Mouse (Mus musculus) CD4-positive, CD25-positive, alpha-beta regulatory T cell, adult 2 months (primary cell): ENCODE results near the gene Dusp9.

Source experiments
- DNase-seq: peaks from one replicate; pipeline ENCODE4 v3.0.0-alpha.2; 2012; ENCODE audit warnings: low read depth, low spot score

Gene Dusp9

DNA sequence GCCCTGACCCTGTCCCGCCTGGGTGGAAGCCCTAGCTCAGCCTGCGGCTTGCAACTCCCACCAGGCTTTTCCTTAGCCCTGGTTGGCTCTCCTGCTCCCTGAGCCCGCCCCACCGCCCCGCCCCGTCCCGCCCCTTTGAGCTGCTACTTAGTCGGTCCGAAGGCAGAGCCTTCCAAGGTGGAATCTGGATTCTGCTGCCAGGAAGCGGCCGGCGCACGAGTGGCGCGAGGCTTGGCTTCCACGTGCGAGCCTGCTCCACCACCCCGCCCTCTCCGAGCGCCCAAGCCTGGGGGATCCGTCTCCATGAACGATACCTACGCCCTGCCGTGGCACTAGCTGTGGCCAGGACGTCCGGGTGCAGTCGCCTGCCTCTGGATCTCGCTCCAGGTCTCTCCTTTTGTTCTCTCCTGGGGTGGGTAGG lies at the start of gene Dusp9:
Gene Dusp9, plus strand, starts transcription at position 165 of the 421 bp plus-strand sequence.
- peak; percentile 43 for DNase-seq

DNA sequence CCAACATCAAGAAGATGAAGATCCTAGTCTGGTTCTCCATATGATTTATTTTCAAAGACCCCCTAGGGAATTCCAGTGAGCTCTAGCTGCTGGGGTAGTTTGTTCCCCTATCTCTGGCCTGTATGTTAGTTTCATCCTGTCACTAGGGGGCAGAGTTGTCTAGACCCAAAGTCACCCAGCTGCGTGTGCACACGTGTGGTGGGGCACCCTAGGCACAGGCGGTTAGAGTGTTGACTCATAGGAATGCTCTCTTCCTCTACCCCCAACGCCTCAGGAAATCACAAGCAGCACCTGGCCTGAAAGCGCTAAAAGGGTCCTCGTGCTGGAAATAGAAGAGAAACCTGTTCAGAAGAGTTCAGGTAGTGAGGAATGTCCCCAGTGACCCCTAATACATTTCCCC lies 46.0 kb upstream of the Dusp9 start:
- peak; percentile 74 for DNase-seq

DNA sequence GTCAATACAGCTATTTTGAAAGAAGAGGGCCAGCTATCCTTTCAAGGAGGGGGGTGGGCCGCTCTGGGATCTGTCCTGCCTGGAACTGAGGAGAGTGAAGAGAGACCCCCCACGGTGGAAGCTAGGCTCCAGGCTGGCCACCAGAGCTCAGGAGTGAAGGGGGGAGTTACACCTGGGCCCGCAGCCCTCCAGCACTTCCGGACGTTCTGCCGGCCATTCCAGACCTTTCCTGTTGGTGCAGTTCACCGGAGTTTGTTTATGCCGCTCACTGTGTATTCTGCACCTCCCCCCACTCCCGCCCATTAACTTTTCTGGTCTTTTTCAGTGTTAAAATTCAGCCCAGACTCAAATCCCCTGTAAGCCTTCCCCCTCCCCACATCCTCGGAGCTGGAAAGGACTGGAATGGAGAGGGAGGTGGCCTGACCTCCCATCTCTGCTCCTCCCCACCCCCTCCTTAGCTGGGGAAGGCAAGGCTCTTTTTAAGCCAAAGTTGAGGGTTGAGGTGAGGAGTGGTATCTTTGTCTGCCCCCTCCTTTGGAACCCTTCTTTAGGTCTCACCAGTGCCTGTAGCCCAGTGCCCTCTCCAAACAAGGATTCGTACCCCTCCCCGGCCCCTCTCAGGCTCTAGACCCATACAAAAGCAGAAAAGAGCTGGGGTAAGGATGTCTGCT lies 44.6 kb upstream of the Dusp9 start:
- no peak for DNase-seq

DNA sequence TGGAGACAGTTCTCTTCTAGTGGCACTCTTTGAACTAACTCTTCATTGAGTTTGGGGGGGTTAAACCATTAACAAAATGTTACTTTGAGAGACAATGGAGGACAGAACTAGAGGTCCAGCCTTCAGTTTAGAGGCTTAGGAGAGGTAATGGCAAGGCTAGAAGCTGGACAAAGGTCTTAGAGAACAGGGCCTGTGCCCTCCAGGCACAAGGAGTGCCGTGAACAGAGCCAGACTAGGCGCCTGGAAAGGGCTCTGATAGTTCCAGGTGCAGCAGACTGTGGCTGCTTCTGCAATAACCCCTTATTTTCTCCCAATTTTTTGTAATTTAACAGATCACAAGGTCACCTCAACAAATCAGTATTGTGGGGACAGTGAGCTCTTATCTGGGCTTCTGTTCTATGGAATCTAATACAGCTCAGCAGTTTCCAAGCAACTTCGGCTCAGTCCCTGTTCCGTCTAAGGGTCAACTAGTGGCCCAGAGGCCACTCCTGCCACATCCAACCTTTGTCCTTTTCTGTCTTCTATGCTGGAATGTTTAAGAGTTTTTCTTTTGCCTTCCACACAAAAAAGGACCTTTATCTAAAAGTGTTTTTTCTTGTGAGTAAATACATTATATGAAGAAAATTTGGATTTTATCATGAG lies 43.8 kb upstream of the Dusp9 start:
- no peak for DNase-seq

DNA sequence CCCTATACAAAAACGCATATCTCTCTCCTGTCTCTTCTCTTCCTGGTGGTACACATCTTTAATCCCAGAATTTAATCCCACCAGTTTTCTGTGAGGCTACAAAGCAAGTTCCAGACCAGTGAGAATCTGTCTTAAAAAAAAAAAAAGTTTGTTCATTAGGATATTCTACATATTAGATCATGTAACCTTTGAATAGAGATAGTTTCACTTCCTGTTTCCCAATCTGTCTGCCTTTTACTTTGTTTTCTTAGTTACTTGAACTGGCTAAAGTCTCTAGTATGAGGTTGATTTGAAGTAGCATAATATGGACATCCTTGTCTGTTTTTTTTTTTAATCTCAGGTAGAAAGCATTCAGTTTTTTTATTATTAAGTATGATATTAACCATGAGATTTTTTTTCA lies 37.8 kb upstream of the Dusp9 start:
- no peak for DNase-seq

DNA sequence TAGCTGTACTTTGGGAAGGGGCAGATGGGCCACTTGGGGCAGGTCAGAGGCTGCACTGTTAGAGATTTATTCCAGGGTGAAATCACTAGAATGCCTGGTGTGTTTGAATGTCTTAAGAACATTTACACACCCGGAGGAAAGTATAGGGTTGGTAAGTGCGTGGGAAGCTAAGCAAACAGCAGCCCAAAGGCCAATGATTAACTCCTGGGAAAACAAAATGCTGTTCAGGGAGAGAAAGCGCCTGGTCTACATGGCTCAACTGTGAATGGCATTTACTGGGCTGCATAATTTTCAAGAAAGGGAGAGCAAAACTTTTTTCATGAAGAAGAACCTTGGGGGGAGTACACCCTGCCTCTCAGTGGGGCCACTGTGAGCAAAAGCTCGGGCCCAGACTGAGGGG lies 25.6 kb upstream of the Dusp9 start:
- DNase-seq, result no peak

DNA sequence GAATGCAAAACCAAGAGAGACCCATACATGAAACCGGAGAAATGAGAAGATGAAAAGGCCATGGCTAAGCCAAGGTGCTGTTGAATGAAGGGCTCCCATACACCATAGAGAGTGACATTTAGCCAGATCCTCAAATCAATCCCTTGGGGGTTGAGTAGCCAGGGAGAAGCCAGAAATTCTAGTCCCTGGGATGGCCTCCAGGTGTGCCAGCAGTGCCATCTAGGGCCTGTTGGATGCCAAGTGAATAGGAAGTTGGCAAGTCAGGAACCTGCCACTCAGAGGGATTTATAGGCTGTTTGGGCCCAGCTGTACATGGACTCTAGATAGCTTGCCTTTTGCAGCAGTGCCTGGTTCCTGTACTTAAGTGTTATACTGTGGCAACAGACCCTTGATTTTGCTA lies 23.3 kb upstream of the Dusp9 start:
- no peak for DNase-seq

DNA sequence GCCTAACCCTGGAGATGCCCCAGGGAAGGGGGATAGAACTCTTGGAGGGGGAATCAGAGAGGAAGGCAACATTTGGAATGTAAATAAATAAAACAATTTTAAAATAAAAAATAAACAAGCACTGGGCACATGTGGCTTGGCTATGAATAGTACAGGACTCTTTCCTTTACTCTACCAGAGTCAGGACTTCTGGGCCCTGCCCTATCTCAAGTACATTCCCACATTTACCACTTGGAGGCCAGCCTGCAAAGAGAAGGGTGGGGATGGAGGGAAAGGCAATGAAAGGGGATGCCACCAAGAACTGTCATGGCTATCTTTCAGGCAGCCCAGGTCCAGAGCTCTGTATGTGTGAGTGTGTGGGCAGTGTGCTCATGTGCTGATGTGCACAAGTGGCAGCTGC lies 19.8 kb upstream of the Dusp9 start:
- DNase-seq, result no peak

DNA sequence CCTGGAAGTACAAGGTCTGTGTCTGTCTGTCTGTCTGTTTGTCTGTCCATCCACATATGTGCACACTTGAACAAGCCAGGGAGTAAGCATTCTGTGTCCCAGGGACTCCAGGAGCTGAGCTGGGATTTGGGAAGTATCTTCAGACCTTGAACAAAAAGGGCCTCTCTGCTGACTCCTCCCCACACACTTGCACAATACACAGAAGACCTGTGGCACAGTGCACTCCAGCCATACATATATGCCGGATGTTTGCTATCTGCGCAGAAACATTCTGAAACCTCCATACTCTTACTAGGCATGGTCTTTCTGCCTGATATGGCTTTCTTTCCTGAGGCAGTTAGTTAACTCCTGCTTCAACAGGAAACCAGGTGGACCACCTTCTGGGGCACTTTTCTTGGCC lies 19.3 kb upstream of the Dusp9 start:
- DNase-seq, result no peak

DNA sequence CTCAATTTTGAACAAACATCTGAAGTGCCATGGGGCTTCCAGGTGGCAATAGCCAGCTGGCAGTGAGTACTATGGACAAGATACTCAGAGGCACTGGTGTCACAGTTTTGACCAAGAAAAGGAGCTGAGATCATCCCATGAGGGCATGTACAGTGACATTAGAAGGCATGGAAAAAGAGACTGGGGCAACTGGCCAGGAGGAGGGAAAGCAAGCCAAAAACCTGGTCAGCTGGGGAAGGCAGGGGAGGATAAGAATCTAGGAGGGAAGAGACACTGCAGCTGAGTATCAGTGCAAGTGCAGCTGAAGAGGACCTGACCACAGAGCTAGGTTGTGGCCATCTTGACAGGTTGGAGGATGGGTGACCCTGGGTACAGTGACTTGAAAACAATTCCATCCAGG lies 12.2 kb upstream of the Dusp9 start:
- no peak for DNase-seq

DNA sequence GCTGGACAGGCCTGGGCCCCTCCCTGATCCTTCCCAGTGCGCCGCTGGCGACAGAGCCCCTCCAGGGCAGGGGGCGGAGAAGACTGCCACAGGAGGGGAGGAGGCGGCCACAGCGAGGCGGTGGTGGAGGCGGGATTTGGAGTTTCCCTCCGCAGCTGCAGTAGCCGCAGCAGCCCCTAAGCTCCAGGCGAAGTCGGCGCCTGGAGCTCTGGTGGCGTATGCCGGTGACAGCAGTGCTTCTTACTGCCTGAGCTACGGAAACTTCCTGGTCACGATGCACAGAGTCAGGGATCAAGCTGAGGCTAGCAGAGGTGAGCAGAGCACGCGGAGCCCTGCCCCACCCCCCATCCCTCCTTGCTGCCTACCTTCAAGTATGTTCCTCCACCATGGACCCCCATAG lies 3.8 kb upstream of the Dusp9 start:
- peak; percentile 32 for DNase-seq

DNA sequence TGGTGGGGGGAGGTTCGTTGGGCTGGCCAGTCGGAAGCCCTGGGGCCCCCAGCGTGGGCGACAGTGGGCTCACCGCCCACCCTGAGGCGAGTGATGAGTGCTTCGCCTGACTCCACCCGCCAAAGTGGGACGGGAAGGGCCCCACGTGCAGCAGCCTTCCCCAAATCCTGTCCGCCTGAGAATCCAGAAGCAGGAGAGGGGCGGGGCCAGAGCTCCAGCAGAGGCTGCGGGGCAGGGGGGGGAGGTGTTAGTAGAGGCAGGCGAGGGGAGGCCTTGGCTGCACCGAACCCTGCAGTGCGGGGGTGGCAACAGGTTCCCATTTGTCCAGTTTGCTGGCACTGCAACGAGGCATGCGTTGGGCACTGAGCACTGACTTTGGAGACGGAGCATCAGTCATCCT lies 1.8 kb upstream of the Dusp9 start:
- DNase-seq, result no peak

DNA sequence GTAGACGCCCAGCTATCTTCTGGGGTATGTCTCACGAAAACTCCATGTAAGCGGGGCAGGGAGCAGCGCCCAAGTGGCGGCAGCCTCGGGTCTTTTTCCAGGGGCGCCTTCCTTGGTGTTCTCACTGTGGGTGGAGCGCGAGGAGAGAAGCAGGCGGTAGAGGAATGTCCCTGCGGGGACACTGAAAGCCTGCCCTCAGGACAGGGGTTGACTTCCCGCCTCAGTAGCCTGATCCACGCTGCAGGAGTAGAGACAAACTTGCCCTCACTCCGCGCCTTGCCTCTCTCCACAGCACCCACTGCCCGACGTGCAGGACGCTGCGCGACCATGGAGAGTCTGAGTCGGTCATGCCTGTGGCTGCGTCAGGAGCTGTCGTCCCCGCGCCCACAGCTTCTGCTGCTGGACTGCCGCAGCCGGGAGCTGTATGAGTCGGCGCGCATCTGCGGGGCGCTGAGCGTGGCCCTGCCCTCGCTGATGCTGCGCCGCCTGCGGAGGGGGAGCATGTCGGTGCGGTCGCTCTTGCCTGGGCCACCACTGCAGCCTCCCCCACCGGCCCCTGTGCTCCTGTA lies 766 bp downstream of the Dusp9 start:
- DNase-seq, result no peak

DNA sequence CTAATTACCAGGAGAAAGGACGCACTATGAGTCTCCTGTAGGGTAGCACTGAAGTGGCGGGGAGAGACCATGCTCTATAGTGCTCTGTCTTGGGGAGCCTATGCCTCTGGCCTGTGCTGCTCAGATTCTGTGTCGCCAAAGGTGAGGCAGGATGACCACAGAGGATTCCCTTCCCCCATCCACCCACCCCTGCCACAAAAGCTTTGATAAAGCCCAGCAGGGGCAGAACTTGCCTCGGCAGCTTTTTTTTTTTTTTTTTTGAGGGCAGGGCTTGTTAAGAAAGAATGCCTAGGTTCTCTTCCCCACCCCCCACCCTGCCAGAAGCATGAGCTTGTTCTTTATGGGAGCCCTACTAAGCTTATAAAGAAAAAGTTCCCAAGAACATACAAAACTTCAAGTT lies 5.9 kb downstream of the Dusp9 start:
- DNase-seq, result no peak

DNA sequence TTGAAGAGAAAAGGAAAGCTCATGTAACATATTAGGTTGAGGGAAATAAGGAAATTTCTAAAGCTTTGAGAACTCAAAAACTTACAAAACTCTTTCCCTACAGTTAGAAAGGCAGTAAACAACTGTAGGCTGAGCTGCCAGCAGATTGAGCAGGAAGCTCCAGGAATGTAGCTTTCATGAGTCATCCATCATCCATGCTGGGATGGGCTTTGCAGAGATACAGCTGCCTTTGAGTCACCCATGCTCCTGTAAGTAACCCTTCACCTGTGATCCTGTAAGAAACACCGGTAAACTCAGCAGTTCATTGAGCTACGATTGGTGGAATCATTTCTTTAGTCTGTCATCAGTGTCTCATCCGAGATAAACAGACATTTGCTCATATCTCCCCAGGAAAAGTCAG lies 11.7 kb downstream of the Dusp9 start:
- no peak for DNase-seq

DNA sequence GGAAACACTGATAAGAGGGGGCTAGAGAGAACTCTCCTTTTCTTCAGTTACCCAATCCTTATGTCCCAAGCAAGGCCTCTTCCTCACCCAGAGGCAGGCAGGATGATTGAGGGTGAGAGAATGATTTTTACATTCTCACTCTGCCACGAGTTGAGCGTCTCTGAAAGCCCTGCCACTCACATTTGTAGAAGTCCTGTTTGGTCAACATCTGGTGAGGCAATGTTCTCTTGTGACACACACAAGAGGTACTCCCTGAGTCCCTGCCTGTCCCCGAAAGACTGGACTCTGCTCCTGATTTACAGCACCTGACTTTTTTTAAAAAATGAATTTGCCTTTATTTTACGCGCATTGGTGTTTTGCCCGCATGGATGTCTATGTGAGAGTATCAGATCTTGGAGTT lies 14.2 kb downstream of the Dusp9 start:
- DNase-seq, result no peak

DNA sequence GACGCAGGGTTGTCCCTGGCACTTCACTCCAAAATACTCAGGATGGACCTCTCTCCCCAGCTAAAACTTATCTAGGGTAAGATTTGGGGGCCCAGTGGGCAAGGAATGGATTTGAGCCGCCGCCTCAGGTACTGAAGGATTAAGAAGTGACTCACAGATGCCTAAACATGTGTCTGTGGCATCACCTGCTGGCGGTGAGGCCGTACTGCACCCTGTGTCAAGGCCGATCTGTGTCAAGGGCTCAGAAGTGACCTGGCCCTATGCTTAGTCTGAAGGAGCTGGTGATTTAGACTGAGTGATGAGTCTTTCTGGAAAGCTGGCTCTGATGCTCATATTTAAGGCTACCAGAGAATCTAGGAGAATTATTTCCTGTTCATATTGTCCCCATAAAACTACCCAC lies 15.0 kb downstream of the Dusp9 start:
- peak; percentile 76 for DNase-seq

DNA sequence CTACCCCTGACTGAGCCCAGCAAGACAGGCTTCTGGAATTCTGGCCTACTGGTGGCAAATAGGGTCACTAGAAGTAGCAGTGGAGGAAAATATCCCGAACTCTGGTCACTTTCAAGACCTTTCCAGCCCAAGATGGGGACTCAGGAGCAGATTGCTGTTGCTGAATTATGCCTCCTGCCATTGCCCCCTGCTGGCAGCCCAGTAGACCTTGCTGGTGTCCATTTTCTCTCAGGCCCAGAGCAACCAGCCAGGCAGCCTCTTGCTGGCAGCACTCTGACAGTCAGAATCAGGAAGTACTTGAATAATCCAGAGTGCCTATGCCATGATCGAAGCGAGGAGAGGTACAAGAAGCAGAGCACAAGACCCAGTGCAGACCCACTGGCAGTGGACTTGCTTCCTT lies 16.3 kb downstream of the Dusp9 start:
- DNase-seq, result peak; percentile 53

DNA sequence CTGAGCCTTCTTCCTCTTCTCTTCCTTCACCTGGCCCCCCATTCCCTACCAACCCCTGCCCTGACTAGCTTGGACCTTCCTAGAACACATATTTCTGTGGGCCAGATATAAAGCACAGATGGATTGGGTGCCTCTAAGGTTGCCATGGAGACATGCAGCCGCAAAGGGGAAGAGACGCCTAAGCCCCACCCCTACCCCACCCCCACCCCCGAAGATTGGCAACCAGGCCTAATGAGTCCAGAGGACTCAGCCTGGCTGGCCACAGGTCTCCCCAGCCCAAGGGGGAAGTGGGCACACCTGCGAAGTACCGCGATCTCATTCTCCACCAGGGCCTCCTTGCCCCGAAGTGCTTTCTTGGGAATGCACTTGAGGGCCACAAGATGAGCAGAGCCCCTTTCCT lies 19.2 kb downstream of the Dusp9 start:
- no peak for DNase-seq

DNA sequence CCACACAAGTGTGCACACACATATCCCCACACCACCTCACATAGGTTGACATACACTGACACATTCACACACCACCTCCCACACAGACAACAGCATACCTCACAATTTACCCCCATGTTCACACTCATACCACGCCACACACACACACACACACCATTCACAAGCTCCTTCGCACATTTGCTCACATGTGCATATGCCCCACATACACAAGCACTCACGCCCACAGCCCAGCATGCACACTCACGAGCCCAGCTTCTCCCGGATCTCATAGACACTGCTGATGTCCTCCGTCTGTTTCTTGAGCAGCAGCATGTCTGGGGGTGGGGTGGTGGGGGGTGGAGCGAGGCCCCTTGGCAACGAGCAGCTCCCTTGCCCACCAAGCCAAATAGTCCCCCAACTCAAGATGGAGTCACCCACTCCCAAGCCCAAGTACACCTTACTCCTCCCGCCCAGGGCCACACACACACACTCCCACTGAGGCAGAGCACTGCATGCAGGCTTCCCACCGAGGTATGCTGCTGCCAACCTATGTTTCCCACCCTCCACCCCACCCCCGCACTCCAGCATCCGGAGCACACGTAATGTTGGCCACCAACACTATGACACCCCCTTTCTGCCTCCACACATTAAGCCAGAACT lies 19.8 kb downstream of the Dusp9 start:
- DNase-seq, result no peak

DNA sequence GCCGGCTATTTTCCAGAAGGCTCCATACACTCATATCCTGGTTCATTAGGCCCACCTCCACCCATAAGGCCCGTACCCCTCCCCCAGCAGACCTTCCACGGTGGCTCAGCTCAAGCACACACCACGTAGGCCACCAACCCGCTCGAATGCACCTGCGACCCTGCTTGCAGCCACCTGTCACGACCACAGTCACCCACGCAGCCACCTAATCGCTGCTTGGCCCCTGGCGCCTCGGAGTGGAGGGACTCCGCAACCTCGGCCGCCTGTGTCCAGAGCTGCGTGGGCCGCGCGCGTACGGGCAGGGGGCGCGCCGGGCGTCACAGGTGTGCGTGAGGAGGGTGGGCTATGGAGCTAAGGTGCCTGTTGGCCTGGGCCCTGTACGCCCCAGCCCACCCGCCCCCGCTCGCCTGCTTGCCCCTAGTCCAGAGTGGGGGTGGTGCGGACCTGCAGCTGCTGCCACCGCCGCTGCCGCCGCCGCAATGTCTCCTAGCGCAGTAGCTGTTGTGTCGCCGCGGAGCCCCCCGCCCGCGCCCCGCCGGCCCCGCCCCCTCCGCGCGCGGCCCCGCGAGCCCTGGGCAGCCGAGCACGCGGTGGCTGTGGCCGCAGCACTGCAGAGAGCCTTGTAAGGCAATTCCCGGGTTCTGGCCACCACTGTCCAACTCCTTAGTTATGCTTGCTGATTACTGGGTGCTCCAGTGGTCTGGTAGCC lies 20.5 kb downstream of the Dusp9 start, which contains the start of gene Pnck:
Gene Pnck, minus strand, starts transcription at position 543 of the 709 bp plus-strand sequence.
- DNase-seq, result peak; percentile 40

DNA sequence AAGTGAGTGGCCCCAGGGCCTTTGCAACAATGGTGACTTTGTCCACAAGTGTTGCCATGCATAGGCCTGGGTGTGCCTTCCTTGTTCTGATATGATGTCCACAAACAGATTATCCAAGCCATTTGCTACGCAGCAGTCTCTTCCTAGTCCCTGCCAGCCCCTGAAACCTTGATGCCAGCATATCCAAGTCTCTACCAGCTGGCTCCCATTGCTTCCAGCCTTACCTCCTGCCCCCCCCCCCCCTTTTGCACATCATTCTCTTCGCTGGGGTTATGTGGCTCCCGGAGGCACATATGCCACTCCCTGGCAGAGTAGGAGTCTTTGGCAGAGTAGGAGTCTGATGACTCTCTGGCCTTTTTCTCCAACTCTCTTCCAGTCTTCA lies 21.1 kb downstream of the Dusp9 start:
- no peak for DNase-seq
